Mouse (Mus musculus) heart, embryonic 11.5 days (tissue): ENCODE results near the gene Ermard. TPM values are rescaled to one million over a fixed set of nuclear protein-coding genes. Genes with fewer than 3 reads are reported as not detected.
"Not testable (repeated sequence)": the region's sequence is repeated elsewhere in the genome, so short reads cannot be mapped to it uniquely, and the experiment has no call there.

Experiments used
- ATAC-seq: fragments of 200-750 bp; cut with Nextera tagmentation; replicated peaks from 2 replicates; pipeline ENCODE4 v1.8.0; 2017; ENCODE audit warnings: moderate library complexity; ENCODE audit not compliant: insufficient number of reproducible peaks, low FRiP score, low TSS enrichment
- H3K27ac ChIP-seq: fragments of 300-500 bp; sonication (generic); 2 replicates; pipeline ENCODE4 v1.5.1; 2014; ENCODE audit warnings: mild to moderate bottlenecking, low read depth, low read length
- H3K27me3 ChIP-seq: fragments of 300-500 bp; sonication (generic); 2 replicates; pipeline ENCODE4 v1.6.1; 2014; ENCODE audit warnings: mild to moderate bottlenecking, low read length, mixed read lengths; ENCODE audit not compliant: control insufficient read depth, insufficient read depth
- H3K36me3 ChIP-seq: fragments of 300-500 bp; sonication (generic); 2 replicates; pipeline ENCODE4 v1.6.1; 2014; ENCODE audit warnings: mild to moderate bottlenecking, low read length, moderate library complexity, mixed read lengths; ENCODE audit not compliant: control insufficient read depth, insufficient read depth
- H3K4me1 ChIP-seq: fragments of 300-500 bp; sonication (generic); 2 replicates; pipeline ENCODE4 v1.6.1; 2014; ENCODE audit warnings: low read length; ENCODE audit not compliant: control insufficient read depth, insufficient read depth
- H3K4me2 ChIP-seq: fragments of 300-500 bp; sonication (generic); 2 replicates; pipeline ENCODE4 v1.6.1; 2014; ENCODE audit warnings: mild to moderate bottlenecking, moderate library complexity
- H3K4me3 ChIP-seq: fragments of 300-500 bp; sonication (generic); 2 replicates; pipeline ENCODE4 v1.5.1; 2014; ENCODE audit warnings: low read depth, low read length
- H3K9ac ChIP-seq: fragments of 300-500 bp; sonication (generic); 2 replicates; pipeline ENCODE4 v1.6.1; 2014; ENCODE audit warnings: mild to moderate bottlenecking, low read depth, low read length, moderate library complexity
- H3K9me3 ChIP-seq: fragments of 300-500 bp; sonication (generic); replicated peaks from 2 replicates; pipeline ENCODE4 v1.6.1; 2016; ENCODE audit warnings: low read length; ENCODE audit not compliant: control insufficient read depth
- WGBS: fragments of 180-500 bp; shearing (Covaris S2); extraction: QIAGEN DNeasy Blood & Tissue Kit; methylation state at CpG from one replicate; pipeline ENCODE4 v1.1.7; 2014; ENCODE audit not compliant: insufficient replicate concordance; 5-methylcytosine and 5-hydroxymethylcytosine counted together
- polyA plus RNA-seq: library from polyadenylated mRNA; unstranded; fragments of >200 nt; fragmentation: Nextera tagmentation; extraction: Ambion mirVana; gene quantifications from 2 replicates; pipeline ENCODE4 v1.2.1, GENCODE M21; 2014

Ermard gene
- polyA plus RNA-seq, result 61.0 and 62.8 TPM in 2 replicates

- 0% methylated on average over 6 of the region's 56 CpGs for WGBS
- ATAC-seq, result peak; percentile 97
Observed at GRCm38 (mm10) chr17:15041175-15041729, at the start of gene Ermard, which contains the start of the genes Tcte3 and Gm3448. Gene Ermard (plus strand): TSS chr17:15041208. Gene Tcte3 (minus strand): TSS chr17:15041488. Gene Gm3448 (minus strand): TSS chr17:15041537.

DNA sequence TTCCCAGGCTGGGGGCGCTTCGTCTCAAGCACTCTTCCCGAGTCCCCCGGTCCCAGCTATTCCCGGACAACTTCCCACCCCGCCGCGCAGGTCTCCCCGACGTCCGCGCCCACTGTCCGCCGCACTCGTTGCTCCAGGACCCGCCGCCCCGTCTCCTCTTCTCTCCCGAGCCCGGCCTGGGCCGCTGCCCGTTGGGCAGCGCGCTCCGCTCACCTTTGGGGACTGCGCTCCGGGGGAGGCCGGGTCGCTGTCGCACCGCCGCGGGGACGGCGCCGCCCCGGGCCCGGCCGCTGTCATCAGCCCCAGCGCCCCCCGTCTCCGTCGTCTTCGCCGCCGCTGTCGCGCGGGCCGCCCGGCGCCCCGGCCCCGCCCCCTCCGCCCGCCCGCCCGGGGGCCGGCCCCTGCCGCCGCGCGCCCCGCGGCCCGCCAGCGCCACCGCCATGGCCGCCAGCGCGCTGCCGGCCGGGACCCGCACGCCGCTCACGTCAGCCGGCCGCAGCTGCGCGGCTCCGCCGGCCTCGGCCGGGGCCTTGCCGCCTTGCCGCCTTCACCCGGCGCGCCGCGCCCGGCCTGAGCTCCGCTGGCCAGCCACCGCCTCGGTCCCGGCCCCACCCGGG is 48.4 kb upstream of the Ermard start:
- H3K4me1 ChIP-seq, H3K4me3 ChIP-seq: not testable (repeated sequence)
- WGBS, result no CpG with 5 or more reads among the region's 98 CpGs

More at GRCm38 (mm10) chr17:15041175-15041729, at the start of gene Ermard, which contains the start of the genes Tcte3 and Gm3448:
- H3K27me3 ChIP-seq, H3K4me2 ChIP-seq, H3K4me3 ChIP-seq, H3K9me3 ChIP-seq, H3K27ac ChIP-seq, H3K9ac ChIP-seq, H3K36me3 ChIP-seq, H3K4me1 ChIP-seq: not testable (repeated sequence)

DNA sequence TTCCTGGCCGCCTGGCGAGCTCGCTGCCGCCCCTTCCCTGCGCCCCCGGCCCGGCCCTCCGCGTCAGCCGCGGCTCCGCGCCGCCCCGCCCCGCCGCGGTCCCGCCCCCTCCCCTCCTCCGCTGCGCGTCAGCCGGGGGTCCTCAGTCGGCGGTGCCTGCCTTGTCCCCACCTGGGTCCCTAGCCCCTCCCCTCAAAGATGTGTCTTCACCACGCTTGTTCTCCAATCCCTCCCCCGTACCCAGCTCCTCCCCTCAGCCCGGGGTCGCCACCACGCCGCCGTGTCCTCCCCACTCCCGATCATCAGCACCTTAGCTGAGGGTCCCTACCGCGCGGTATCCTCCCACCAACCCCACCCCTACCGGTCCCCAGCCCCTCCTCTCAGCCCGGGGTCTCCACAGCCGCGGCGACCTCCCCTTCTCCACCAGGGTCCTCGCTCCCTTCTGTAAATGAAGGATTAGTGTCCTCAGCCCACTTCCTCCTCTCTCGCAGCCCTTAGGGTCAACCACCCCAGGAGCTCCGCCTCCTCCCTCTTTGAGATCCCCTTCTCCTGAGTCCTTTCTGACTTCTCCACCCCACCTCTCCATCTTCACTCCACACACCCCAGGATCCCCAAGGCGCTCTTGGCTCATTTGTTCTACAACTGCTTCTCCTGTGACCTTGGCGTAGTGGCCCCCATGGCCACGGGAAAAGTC is 47.7 kb upstream of the Ermard start:
- peak; percentile 78 for ATAC-seq
- not testable (repeated sequence) for H3K4me3 ChIP-seq, H3K27ac ChIP-seq, H3K9me3 ChIP-seq, H3K4me2 ChIP-seq, H3K36me3 ChIP-seq, H3K4me1 ChIP-seq, H3K9ac ChIP-seq, H3K27me3 ChIP-seq
- no CpG with 5 or more reads among the region's 47 CpGs for WGBS

More for the DNA sequence above, 48.4 kb upstream of the Ermard start:
- H3K36me3 ChIP-seq, H3K4me2 ChIP-seq, H3K27me3 ChIP-seq, H3K9me3 ChIP-seq, H3K27ac ChIP-seq, H3K9ac ChIP-seq: not testable (repeated sequence)
- ATAC-seq, result peak; percentile 84

GRCm38 (mm10) chr17:14994140-14994539 is 46.9 kb upstream of the Ermard start:
- H3K4me2 ChIP-seq, ATAC-seq: not testable (repeated sequence)

GRCm38 (mm10) chr17:15000047-15000446 is 41.0 kb upstream of the Ermard start:
- ATAC-seq, H3K27me3 ChIP-seq, H3K27ac ChIP-seq, H3K4me2 ChIP-seq, H3K36me3 ChIP-seq, H3K4me1 ChIP-seq, H3K9ac ChIP-seq, H3K9me3 ChIP-seq, H3K4me3 ChIP-seq: not testable (repeated sequence)
- WGBS, result no CpG with 5 or more reads among the region's 4 CpGs

More at GRCm38 (mm10) chr17:14994140-14994539, 46.9 kb upstream of the Ermard start:
- not testable (repeated sequence) for H3K36me3 ChIP-seq, H3K27ac ChIP-seq, H3K4me3 ChIP-seq, H3K4me1 ChIP-seq, H3K27me3 ChIP-seq, H3K9me3 ChIP-seq, H3K9ac ChIP-seq
- no CpG with 5 or more reads among the region's 5 CpGs for WGBS

DNA sequence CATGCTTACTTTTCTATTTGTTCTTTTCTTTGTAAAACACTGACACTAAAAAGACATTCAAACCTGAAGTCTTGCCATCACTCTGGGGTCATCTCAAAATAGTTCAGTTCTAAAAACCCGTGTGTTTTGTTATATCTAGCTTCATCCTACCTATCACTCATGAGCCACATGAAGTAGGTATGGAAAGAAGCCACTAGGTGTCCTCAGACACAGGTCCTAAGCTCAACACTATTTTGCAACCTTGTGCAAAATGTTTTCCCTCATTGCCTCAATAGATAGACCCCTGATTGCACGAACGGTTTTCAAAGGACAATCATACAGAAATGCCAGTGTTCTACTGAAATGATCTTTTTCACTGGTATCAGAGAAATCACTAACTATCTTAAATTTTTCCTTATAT is 31.9 kb upstream of the Ermard start:
- H3K27ac ChIP-seq, H3K4me1 ChIP-seq, H3K9me3 ChIP-seq, H3K27me3 ChIP-seq, H3K9ac ChIP-seq, H3K36me3 ChIP-seq, H3K4me3 ChIP-seq, H3K4me2 ChIP-seq: not testable (repeated sequence)
- WGBS, result no CpG with 5 or more reads among the region's 3 CpGs
- 0 out of 2 replicates have a peak, but pooled peaks have one; percentile 34 for ATAC-seq

DNA sequence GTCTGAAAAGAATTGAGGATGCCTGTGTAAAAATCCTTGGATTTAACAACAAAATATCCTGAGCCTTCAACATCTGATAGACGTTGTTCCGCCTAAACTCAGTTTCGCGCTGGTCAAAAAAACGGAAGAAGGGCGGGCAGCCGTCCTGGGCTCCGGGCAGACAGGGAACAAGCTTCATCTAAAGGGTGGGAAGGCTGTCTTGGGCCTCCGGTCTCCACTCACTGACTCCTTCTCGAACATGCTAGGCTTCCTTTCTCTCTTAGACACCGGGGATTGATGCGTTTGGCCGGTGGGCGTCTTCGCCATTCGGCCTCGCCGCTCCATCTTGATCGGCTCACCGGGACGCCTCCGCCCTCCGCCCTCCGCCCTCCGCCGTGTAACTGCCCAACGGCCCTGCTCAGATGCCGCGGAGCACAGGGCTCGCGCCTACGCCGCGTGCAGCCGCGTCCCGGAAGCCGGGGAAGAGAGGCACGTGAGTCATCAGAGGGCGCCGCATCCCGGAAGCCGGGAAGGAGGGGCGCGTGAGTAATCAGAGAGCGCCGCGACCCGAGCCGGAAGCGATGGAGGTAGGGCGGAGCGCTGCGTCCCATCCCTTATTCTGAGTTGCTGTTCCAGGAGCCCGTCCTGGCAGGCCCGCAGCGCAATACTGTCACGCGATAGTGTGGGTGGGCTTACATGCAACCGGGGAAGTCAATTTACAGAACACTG is 31.1 kb upstream of the Ermard start, which contains the start of gene Gm3435:
Gene Gm3435 (plus strand): TSS at position 471 of the 708 bp plus-strand sequence.
- H3K27ac ChIP-seq, H3K4me3 ChIP-seq, H3K9me3 ChIP-seq, H3K9ac ChIP-seq, H3K4me2 ChIP-seq, H3K4me1 ChIP-seq, H3K27me3 ChIP-seq, H3K36me3 ChIP-seq: not testable (repeated sequence)
- peak; percentile 96 for ATAC-seq
- no CpG with 5 or more reads among the region's 60 CpGs for WGBS

GRCm38 (mm10) chr17:15021503-15022220 is 19.3 kb upstream of the Ermard start:
- H3K4me2 ChIP-seq, H3K9me3 ChIP-seq, H3K9ac ChIP-seq, H3K4me3 ChIP-seq, H3K27me3 ChIP-seq, H3K27ac ChIP-seq, H3K4me1 ChIP-seq, ATAC-seq, H3K36me3 ChIP-seq: not testable (repeated sequence)
- 96% methylated on average over 3 of the region's 3 CpGs for WGBS
